Mouse (Mus musculus) bone marrow, adult 2 months (tissue): Measurements from ENCODE around the gene CK137956.

ENCODE experiments used
- CTCF ChIP-seq: fragments of 200-500 bp; IDR thresholded peaks from 2 replicates; pipeline ENCODE4 v1.5.1; 2011; ENCODE audit warnings: low read length, control low read depth; ENCODE audit not compliant: control insufficient read depth, insufficient read depth
- POLR2A ChIP-seq: fragments of 200-500 bp; IDR thresholded peaks from 2 replicates; pipeline ENCODE4 v1.6.1; 2011; ENCODE audit warnings: low read depth, mild to moderate bottlenecking, control low read depth, low read length, borderline replicate concordance; ENCODE audit not compliant: control insufficient read depth

DNA sequence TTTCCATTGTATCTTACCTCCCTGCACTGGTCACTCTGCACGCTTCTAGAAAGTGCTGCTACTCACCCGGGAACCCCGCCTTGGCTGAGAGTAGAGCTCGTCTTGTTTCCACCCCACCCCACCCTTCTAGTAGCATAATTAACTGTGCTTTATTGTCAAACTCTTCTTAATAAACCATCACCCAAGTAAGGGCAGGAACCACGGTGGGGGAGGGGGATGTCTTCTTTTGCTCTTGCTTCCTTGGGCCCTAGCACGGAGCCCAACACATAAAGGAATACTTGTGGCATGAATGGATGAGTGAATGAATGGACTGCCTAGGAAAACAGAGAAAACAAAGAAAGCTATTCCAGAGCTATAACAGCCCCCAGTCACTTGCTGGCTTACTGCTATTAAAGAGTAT is 10.4 kb upstream of the CK137956 start:
- no peak for TF ChIP-seq POLR2A
- no peak for TF ChIP-seq CTCF
